Mouse (Mus musculus) urinary bladder, adult 2 months (tissue): ENCODE measurements around the gene Purb. TPM values are rescaled to one million over a fixed set of nuclear protein-coding genes. Genes with fewer than 3 reads are reported as not detected.
"Not testable (repeated sequence)": the region's sequence is repeated elsewhere in the genome, so short reads cannot be mapped to it uniquely, and the experiment has no call there.

Experiments used
- DNase-seq: peaks from one replicate; pipeline ENCODE4 v3.0.0; 2022; ENCODE audit warnings: low spot score
- polyA plus RNA-seq: library from polyadenylated mRNA; depleted of rRNA; stranded (reverse); fragments of >200 nt; gene quantifications from 2 replicates; pipeline ENCODE4 v1.2.3, GENCODE M21; 2012; rRNA removed

Gene Purb
- polyA plus RNA-seq, 1 experiment, result 22.3 TPM

DNA sequence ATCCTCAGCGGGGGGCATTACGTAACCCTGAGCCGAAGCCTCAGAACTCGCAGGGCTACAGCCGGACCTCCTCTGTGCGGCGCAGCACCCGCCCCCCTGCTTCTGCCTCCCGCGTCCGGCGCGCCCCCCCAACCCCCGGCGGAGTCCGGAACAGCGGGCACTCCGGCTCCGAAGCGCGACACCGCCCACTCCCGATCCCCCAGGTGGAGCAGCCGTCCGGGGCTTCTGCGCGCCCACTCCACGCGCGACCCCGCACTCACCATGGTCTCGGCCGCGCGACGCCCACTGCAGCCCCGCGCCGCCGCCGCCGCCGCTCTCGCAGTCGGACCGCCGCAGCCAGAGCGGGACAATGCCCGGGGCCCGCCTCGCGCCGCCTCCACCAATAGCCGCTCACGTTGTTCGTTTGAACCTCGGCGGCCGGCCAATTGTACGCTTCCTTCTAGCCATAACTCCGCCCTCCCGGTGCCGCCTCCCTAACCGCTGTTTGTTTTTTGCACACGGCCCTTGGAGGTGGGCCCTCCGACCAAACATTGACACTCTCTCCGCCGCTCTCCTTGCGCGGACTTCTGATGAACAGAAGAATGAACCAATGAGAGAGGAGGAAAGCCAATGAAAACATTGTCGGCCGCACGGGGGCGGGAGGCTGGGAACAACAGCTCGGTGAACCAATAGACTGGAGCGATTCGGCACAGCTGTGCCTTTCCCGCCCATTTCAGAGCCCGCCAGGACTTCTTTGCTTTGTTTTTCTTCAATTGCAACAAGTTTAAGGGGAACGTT is 31.5 kb downstream of the Purb start, which contains the start of gene H2afv:
H2afv (minus strand) TSS at position 367 of the 777 bp plus-strand sequence.
- DNase-seq, result peak; percentile 98

GRCm38 (mm10) chr11:6443727-6444076 is 32.0 kb downstream of the Purb start:
- no peak for DNase-seq

- DNase-seq, result no peak
These were observed 32.6 kb downstream of the Purb start for GRCm38 (mm10) chr11:6443102-6443501.

- no peak for DNase-seq
These were observed 33.2 kb downstream of the Purb start for GRCm38 (mm10) chr11:6442566-6442965.

GRCm38 (mm10) chr11:6440171-6440570 is 35.5 kb downstream of the Purb start:
- DNase-seq, result no peak

- no peak for DNase-seq
These were observed 38.0 kb downstream of the Purb start for GRCm38 (mm10) chr11:6437667-6438066.

GRCm38 (mm10) chr11:6436442-6436841 is 39.3 kb downstream of the Purb start:
- no peak for DNase-seq

GRCm38 (mm10) chr11:6430186-6430585 is 45.5 kb downstream of the Purb start:
- DNase-seq, result no peak

- DNase-seq, result no peak
These were observed 54.9 kb downstream of the Purb start for GRCm38 (mm10) chr11:6420722-6421350.

DNA sequence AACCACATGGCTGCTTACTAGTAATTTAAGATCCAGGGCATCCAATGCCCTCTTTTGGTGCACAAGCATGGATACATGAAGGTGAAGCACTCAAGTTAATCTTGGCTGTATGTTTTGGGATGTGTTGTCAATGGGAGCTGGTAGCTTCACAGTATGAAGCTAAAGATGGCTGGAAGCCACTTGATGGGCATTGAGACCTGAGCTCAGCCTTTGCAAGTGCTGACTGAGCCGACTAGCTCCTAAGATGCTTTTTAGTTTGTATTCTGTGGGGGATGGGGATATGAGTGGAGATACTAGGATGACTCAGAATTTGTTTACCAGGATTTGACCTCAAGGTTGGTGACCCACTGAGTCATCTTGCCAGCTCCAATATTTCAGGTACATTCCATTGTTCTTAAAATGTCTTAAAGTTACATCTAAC is 55.4 kb downstream of the Purb start:
- DNase-seq, result no peak

DNA sequence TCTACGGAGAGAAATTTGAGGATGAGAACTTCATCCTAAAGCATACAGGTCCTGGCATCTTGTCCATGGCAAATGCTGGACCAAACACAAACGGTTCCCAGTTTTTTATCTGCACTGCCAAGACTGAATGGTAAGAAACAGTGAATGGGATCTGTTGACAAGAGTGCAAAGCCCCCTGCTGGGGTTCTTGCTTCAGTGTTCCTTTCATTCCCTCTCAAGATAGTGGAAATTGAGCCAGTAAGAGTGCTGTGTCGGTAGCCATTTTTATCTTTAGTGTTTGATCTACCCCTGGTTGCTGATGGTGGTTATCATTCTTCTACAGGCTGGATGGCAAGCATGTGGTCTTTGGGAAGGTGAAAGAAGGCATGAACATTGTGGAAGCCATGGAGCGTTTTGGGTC is 56.6 kb downstream of the Purb start:
- DNase-seq, result not testable (repeated sequence)

GRCm38 (mm10) chr11:6418751-6419150 is 57.0 kb downstream of the Purb start:
- DNase-seq, result no peak

Other genes starting within 250 kb of the Purb start
- gene Npc1l1, start 245.8 kb downstream of the Purb start, polyA plus RNA-seq, result 0.16 and 0.18 TPM in 2 replicates
- gene Ddx56, start 208.1 kb downstream of the Purb start, polyA plus RNA-seq, result 34.1 and 38.8 TPM in 2 replicates
- 83.0 and 98.1 TPM in 2 replicates for gene Tmed4, start 201.0 kb downstream of the Purb start, polyA plus RNA-seq
- gene Ogdh, start 184.3 kb downstream of the Purb start, polyA plus RNA-seq, result 94.0 and 133 TPM in 2 replicates
- gene Zmiz2, start 86.8 kb downstream of the Purb start, polyA plus RNA-seq, result 12.4 and 33.6 TPM in 2 replicates
- 1,961 and 2,442 TPM in 2 replicates for gene Ppia, start 60.5 kb downstream of the Purb start, polyA plus RNA-seq
- gene H2afv, start 31.5 kb downstream of the Purb start, polyA plus RNA-seq, result 97.0 and 110 TPM in 2 replicates
- gene Myo1g, start 45.0 kb upstream of the Purb start, polyA plus RNA-seq, result 10.1 and 12.6 TPM in 2 replicates
- 66.1 and 77.6 TPM in 2 replicates for gene Ccm2, start 71.0 kb upstream of the Purb start, polyA plus RNA-seq
- 19.1 and 24.0 TPM in 2 replicates for gene Nacad, start 130.1 kb upstream of the Purb start, polyA plus RNA-seq
- gene Tbrg4, start 150.2 kb upstream of the Purb start, polyA plus RNA-seq, result 41.5 and 50.3 TPM in 2 replicates
- gene Wap, start 162.7 kb upstream of the Purb start, polyA plus RNA-seq, result not detected in 2 replicates
- gene Ramp3, start 182.6 kb upstream of the Purb start, polyA plus RNA-seq, result 2.3 and 2.5 TPM in 2 replicates